Mouse (Mus musculus) myocyte (in vitro differentiated cells): ENCODE measurements around the gene Rabl2. TPM values are rescaled to one million over a fixed set of nuclear protein-coding genes. Genes with fewer than 3 reads are reported as not detected.
A peak's percentile ranks its signal among the peaks of the same experiment; 100 is the strongest.

Experiments used
- H3K27me3 ChIP-seq: one replicate; pipeline ENCODE4 v1.6.1; 2011; ENCODE audit not compliant: control insufficient read depth, insufficient read depth, insufficient read length
- H3K36me3 ChIP-seq: one replicate; pipeline ENCODE4 v1.6.1; 2011; ENCODE audit not compliant: control insufficient read depth, insufficient read depth
- H3K4me2 ChIP-seq: one replicate; pipeline ENCODE4 v1.6.1; 2011; ENCODE audit warnings: low read depth, control low read depth
- H3K4me3 ChIP-seq: one replicate; pipeline ENCODE4 v1.5.1; 2011; ENCODE audit warnings: mild to moderate bottlenecking, control low read depth, moderate library complexity
- H3K79me2 ChIP-seq: one replicate; pipeline ENCODE4 v1.6.1; 2011; ENCODE audit not compliant: control insufficient read depth, insufficient read depth
- H3ac ChIP-seq: one replicate; pipeline ENCODE4 v1.6.1; 2011; ENCODE audit not compliant: control insufficient read depth, insufficient read length
- CEBPB ChIP-seq: IDR thresholded peaks from 2 replicates; pipeline ENCODE4 v1.6.1; 2011; ENCODE audit warnings: mild to moderate bottlenecking, moderate library complexity; ENCODE audit not compliant: poor library complexity, insufficient read depth, severe bottlenecking
- E2F4 ChIP-seq: IDR thresholded peaks from one replicate; pipeline ENCODE4 v1.6.1; 2011; ENCODE audit warnings: mild to moderate bottlenecking, control low read depth, moderate library complexity; ENCODE audit not compliant: insufficient read depth
- MAX ChIP-seq: IDR thresholded peaks from one replicate; pipeline ENCODE4 v1.6.1; 2011; ENCODE audit warnings: low read depth, mild to moderate bottlenecking, control low read depth
- MYOD1 ChIP-seq, 3 experiments: IDR thresholded peaks; one replicate each; pipeline ENCODE4 v1.6.1; 2011; ENCODE audit warnings: control low read depth in 2 of 3, low read depth in 2 of 3, mild to moderate bottlenecking in 2 of 3, moderate library complexity in 1 of 3; ENCODE audit not compliant: insufficient read length in 2 of 3, control insufficient read depth in 1 of 3
- MYOG ChIP-seq, 3 experiments: IDR thresholded peaks; one replicate each; pipeline ENCODE4 v1.6.1; 2011; ENCODE audit warnings: control low read depth in 2 of 3, low read depth in 2 of 3, mild to moderate bottlenecking in 2 of 3; ENCODE audit not compliant: insufficient read length in 2 of 3, control insufficient read depth in 1 of 3, insufficient read depth in 1 of 3
- POLR2A ChIP-seq: IDR thresholded peaks from one replicate; pipeline ENCODE4 v1.6.1; 2011; ENCODE audit warnings: low read depth, mild to moderate bottlenecking, control low read depth, moderate library complexity; ENCODE audit not compliant: insufficient read length
- POLR2AphosphoS2 ChIP-seq: IDR thresholded peaks from one replicate; pipeline ENCODE4 v1.6.1; 2011; ENCODE audit warnings: low read depth, control low read depth; ENCODE audit not compliant: insufficient read length
- REST ChIP-seq: IDR thresholded peaks from one replicate; pipeline ENCODE4 v1.6.1; 2011; ENCODE audit warnings: mild to moderate bottlenecking, control low read depth, moderate library complexity; ENCODE audit not compliant: insufficient read depth, insufficient read length
- SRF ChIP-seq: IDR thresholded peaks from one replicate; pipeline ENCODE4 v1.6.1; 2011; ENCODE audit warnings: low read depth; ENCODE audit not compliant: control insufficient read depth, insufficient read length
- TCF12 ChIP-seq: IDR thresholded peaks from one replicate; pipeline ENCODE4 v1.6.1; 2011; ENCODE audit warnings: mild to moderate bottlenecking, control low read depth; ENCODE audit not compliant: poor library complexity, insufficient read depth, severe bottlenecking
- TCF3 ChIP-seq: IDR thresholded peaks from one replicate; pipeline ENCODE4 v1.6.1; 2011; ENCODE audit warnings: low read depth, control low read depth; ENCODE audit not compliant: insufficient read length
- USF1 ChIP-seq: IDR thresholded peaks from one replicate; pipeline ENCODE4 v1.6.1; 2011; ENCODE audit warnings: low read depth, mild to moderate bottlenecking, control low read depth, moderate library complexity
- polyA plus RNA-seq: library from polyadenylated mRNA; unstranded; fragments of >200 nt; fragmentation: generic; extraction: Trizol; gene quantifications from one replicate; pipeline ENCODE4 v1.2.1, GENCODE M21; 2012; ENCODE audit warnings: missing spikeins

Rabl2 gene
- 13.9 TPM for polyA plus RNA-seq

GRCm38 (mm10) chr15:89591723-89592455, at the start of gene Rabl2:
TSS of gene Rabl2 (minus strand) at chr15:89591923.
- H3K27me3 ChIP-seq: peaks cover 6% of the 10 kb centered on the region
- peak within 1 kb of the TSS; percentile 51 for H3K4me3 ChIP-seq
- peak within 1 kb of the TSS; percentile 1 for H3ac ChIP-seq
- TF ChIP-seq TCF3 (no peak), CEBPB (no peak), MAX (peak; percentile 97), E2F4 (no peak), POLR2A (peak; percentile 82), TCF12 (no peak), REST (no peak), POLR2AphosphoS2 (peak; percentile 81), USF1 (no peak), MYOD1 (IDR thresholded peaks at IDR 0.05; ENCODE audit: control insufficient read depth in 1 of 3, insufficient read length in 2 of 3, low read depth in 2 of 3) (peak in 2 of 3 experiments; percentile 62 to 77), MYOG (IDR thresholded peaks at IDR 0.05; ENCODE audit: control insufficient read depth in 1 of 3, insufficient read depth in 1 of 3, insufficient read length in 2 of 3, low read depth in 2 of 3) (peak in 2 of 3 experiments; percentile 46 to 84)
- H3K79me2 ChIP-seq: no peaks in the 10 kb centered on the region
- H3K4me2 ChIP-seq: peak within 1 kb of the TSS; percentile 85
- H3K36me3 ChIP-seq: peaks cover 6% of the 10 kb centered on the region

DNA sequence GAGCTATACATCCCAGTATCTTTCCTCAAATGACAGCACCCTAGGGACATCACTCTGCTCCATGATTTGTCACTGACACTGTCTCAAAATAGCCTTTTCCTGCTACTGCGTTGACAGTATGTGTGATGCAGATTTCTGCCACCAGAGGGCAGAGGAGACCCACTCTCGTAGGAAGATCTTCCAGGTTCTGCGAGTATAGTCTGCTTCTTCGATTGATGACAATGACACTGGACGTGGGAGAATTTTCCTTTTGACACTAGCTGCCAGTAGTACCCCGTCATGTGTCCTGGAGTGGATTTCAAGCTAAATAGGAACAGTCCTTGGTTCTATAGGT, 31.9 kb upstream of the Rabl2 start:
- no peaks in the 10 kb centered on the region for H3K27me3 ChIP-seq
- H3K36me3 ChIP-seq: no peaks in the 10 kb centered on the region
- no peak overlapping the region for H3ac ChIP-seq
- no peak overlapping the region for H3K4me2 ChIP-seq
- TF ChIP-seq CEBPB (no peak), SRF (no peak), E2F4 (no peak), MYOG (IDR thresholded peaks at IDR 0.05; ENCODE audit: control insufficient read depth in 1 of 3, insufficient read depth in 1 of 3, insufficient read length in 2 of 3, low read depth in 2 of 3) (no peak), POLR2AphosphoS2 (no peak), TCF3 (no peak), MYOD1 (IDR thresholded peaks at IDR 0.05; ENCODE audit: control insufficient read depth in 1 of 3, insufficient read length in 2 of 3, low read depth in 2 of 3) (no peak), REST (no peak), TCF12 (no peak), POLR2A (no peak), USF1 (no peak), MAX (no peak)
- no peaks in the 10 kb centered on the region for H3K79me2 ChIP-seq
- H3K4me3 ChIP-seq: no peak overlapping the region

DNA sequence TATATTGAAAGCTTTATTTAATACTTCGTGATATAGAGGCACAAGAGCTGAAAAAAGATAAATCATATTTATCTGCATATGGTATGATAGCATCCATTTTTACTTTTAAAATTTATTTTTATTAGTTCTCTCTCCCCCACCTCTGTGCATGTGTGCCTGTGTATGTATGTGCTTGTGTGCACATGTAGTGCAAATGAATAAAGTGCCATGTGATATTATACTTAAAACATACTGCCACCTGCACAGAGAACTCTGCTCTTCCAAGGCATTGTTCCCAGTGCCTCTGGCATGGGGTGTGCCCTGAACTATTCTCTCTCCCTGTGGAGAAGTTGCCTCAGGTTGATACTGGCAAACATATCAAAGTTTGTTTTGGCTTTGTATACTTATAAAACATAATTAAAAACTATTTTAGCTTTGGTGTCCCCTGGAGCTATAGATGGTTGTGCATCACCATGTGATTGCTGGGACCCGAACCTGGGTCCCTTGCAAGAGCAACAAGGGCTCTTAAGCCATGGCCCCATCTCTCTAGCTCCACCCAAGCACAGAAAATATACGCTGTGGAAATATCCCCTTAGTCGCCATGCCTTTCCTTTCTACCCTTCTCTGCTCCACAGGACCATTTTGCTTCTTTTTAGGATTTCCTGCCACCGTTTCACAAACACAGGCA, 31.4 kb upstream of the Rabl2 start:
- Histone ChIP-seq H3K27me3 (no peaks in the 10 kb centered on the region), H3K4me3 (no peak overlapping the region), H3K36me3 (no peaks in the 10 kb centered on the region), H3K79me2 (no peaks in the 10 kb centered on the region), H3K4me2 (no peak overlapping the region), H3ac (no peak overlapping the region)
- TF ChIP-seq USF1 (no peak), TCF3 (no peak), TCF12 (no peak), MYOD1 (IDR thresholded peaks at IDR 0.05; ENCODE audit: control insufficient read depth in 1 of 3, insufficient read length in 2 of 3, low read depth in 2 of 3) (no peak), MAX (no peak), REST (no peak)

DNA sequence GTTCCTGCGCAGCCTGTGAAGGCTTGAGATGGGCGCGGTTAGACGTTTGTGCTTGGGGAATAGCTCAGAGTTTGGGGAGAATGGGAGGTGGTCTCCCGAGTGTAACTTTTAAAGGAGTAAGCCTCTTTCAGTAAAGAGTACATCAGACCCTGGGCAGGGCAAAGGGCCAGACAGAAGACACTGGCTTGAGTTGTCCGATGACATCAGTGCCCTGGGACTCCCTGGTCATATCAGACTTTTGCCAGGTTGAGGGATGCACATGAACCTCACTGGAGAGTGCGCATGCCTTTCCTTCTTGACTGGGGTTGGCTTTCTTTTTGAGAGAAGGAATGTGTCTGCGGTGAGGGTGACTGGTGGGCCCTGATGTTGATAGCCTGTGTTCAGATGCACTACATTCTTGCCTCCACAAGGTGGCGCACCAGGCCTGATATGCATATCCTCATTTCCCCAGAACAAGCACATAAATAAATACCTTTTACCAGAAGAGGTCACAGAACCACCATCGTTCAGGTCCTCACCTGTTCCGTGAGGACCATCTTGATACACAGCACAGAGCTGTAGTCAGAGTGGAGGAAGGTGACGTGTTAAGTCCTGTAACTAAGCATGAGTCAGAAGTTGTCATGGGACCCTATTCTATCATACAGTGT, 30.7 kb upstream of the Rabl2 start:
- no peaks in the 10 kb centered on the region for H3K36me3 ChIP-seq
- H3K4me2 ChIP-seq: no peak overlapping the region
- no peaks in the 10 kb centered on the region for H3K79me2 ChIP-seq
- no peak for TF ChIP-seq MYOD1 (IDR thresholded peaks at IDR 0.05; ENCODE audit: control insufficient read depth in 1 of 3, insufficient read length in 2 of 3, low read depth in 2 of 3)
- TF ChIP-seq E2F4: no peak
- TF ChIP-seq REST: no peak
- no peak for TF ChIP-seq POLR2A
- TF ChIP-seq POLR2AphosphoS2: no peak
- TF ChIP-seq TCF12: no peak
- TF ChIP-seq MAX: no peak
- TF ChIP-seq MYOG (IDR thresholded peaks at IDR 0.05; ENCODE audit: control insufficient read depth in 1 of 3, insufficient read depth in 1 of 3, insufficient read length in 2 of 3, low read depth in 2 of 3): no peak
- TF ChIP-seq USF1: no peak
- no peak for TF ChIP-seq SRF
- no peak overlapping the region for H3K4me3 ChIP-seq
- no peak overlapping the region for H3ac ChIP-seq
- no peaks in the 10 kb centered on the region for H3K27me3 ChIP-seq
